Mouse (Mus musculus) lung, postnatal 10 days (tissue): Measurements from ENCODE around the gene Gja3.
A peak's percentile ranks its signal among the peaks of the same experiment; 100 is the strongest.

Source experiments
- DNase-seq: peaks from one replicate; pipeline ENCODE4 v3.0.0; 2021

Gja3 gene

GRCm38 (mm10) chr14:57057563-57058321 is at the start of gene Gja3:
Gja3 (minus strand) TSS chr14:57058100.
- peak; percentile 22 for DNase-seq

GRCm38 (mm10) chr14:57107091-57107490 is 49.2 kb upstream of the Gja3 start:
- no peak for DNase-seq

- DNase-seq: no peak
These were observed 47.8 kb upstream of the Gja3 start for GRCm38 (mm10) chr14:57105721-57106120.

GRCm38 (mm10) chr14:57105111-57105510 is 47.2 kb upstream of the Gja3 start:
- no peak for DNase-seq

- peak; percentile 65 for DNase-seq
These were observed 46.5 kb upstream of the Gja3 start, which contains the start of gene Gjb2 for GRCm38 (mm10) chr14:57104106-57105023. Gjb2 (minus strand) TSS chr14:57104702.

GRCm38 (mm10) chr14:57103711-57104105 is 45.8 kb upstream of the Gja3 start:
- no peak for DNase-seq

- DNase-seq: no peak
These were observed 45.2 kb upstream of the Gja3 start for GRCm38 (mm10) chr14:57103121-57103520.

GRCm38 (mm10) chr14:57101623-57102022 is 43.7 kb upstream of the Gja3 start:
- DNase-seq: no peak

GRCm38 (mm10) chr14:57095855-57096254 is 38.0 kb upstream of the Gja3 start:
- no peak for DNase-seq

- peak; percentile 69 for DNase-seq
These were observed 35.1 kb upstream of the Gja3 start for GRCm38 (mm10) chr14:57093029-57093428.

GRCm38 (mm10) chr14:57090001-57090400 is 32.1 kb upstream of the Gja3 start:
- DNase-seq: no peak

- no peak for DNase-seq
These were observed 31.2 kb upstream of the Gja3 start for GRCm38 (mm10) chr14:57089107-57089506.

GRCm38 (mm10) chr14:57084180-57084668 is 26.3 kb upstream of the Gja3 start:
- DNase-seq: peak; percentile 35

- no peak for DNase-seq
These were observed 25.0 kb upstream of the Gja3 start for GRCm38 (mm10) chr14:57082863-57083262.

GRCm38 (mm10) chr14:57075537-57075936 is 17.6 kb upstream of the Gja3 start:
- DNase-seq: no peak

GRCm38 (mm10) chr14:57069906-57070305 is 12.0 kb upstream of the Gja3 start:
- peak; percentile 47 for DNase-seq

GRCm38 (mm10) chr14:57066053-57066452 is 8.2 kb upstream of the Gja3 start:
- DNase-seq: no peak

GRCm38 (mm10) chr14:57060052-57060451 is 2.2 kb upstream of the Gja3 start:
- DNase-seq: peak; percentile 75

- DNase-seq: no peak
These were observed 717 bp downstream of the Gja3 start for GRCm38 (mm10) chr14:57057204-57057562.

GRCm38 (mm10) chr14:57052713-57053112 is 5.2 kb downstream of the Gja3 start:
- no peak for DNase-seq

GRCm38 (mm10) chr14:57043863-57044262 is 14.0 kb downstream of the Gja3 start:
- DNase-seq: no peak

GRCm38 (mm10) chr14:57041439-57041838 is 16.5 kb downstream of the Gja3 start:
- DNase-seq: no peak

GRCm38 (mm10) chr14:57034926-57035498 is 22.9 kb downstream of the Gja3 start:
- no peak for DNase-seq
